Mouse (Mus musculus): Measurements from ENCODE around the gene Eif4enif1. TPM values are rescaled to one million over a fixed set of nuclear protein-coding genes. Genes with fewer than 3 reads are reported as not detected.
"Not testable (repeated sequence)": the region's sequence is repeated elsewhere in the genome, so short reads cannot be mapped to it uniquely, and the experiment has no call there.

Gene Eif4enif1
- polyA plus RNA-seq, 1 experiment from 2014 or later, result 46.8 TPM

DNA sequence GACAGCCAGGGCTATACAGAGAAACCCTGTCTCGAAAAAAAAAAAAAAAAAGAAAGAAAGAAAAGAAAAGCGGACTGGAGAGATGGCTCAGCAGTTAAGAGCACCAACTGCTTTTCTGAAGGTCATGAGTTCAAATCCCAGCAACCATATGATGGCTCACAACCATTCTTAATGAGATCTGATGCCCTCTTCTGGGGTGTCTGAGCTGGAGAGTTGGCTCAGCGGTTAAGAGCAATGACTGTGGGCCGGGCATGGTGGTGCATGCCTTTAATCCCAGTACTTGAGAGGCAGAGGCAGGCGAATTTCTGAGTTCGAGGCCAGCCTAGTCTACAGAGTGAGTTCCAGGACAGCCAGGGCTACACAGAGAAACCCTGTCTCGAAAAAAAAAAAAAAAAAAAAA is 1.6 kb upstream of the Eif4enif1 start:
- WGBS, result 92% methylated on average over 7 of the region's 7 CpGs
- peaks cover 11% of the 10 kb centered on the region for H3K4me1 ChIP-seq
- H3K9me3 ChIP-seq (replicated peaks); H3K9ac ChIP-seq; H3K4me2 ChIP-seq; H3K27ac ChIP-seq; H3K4me3 ChIP-seq; H3K36me3 ChIP-seq (ENCODE audit: poor library complexity, severe bottlenecking); H3K27me3 ChIP-seq; ATAC-seq: not testable (repeated sequence)

DNA sequence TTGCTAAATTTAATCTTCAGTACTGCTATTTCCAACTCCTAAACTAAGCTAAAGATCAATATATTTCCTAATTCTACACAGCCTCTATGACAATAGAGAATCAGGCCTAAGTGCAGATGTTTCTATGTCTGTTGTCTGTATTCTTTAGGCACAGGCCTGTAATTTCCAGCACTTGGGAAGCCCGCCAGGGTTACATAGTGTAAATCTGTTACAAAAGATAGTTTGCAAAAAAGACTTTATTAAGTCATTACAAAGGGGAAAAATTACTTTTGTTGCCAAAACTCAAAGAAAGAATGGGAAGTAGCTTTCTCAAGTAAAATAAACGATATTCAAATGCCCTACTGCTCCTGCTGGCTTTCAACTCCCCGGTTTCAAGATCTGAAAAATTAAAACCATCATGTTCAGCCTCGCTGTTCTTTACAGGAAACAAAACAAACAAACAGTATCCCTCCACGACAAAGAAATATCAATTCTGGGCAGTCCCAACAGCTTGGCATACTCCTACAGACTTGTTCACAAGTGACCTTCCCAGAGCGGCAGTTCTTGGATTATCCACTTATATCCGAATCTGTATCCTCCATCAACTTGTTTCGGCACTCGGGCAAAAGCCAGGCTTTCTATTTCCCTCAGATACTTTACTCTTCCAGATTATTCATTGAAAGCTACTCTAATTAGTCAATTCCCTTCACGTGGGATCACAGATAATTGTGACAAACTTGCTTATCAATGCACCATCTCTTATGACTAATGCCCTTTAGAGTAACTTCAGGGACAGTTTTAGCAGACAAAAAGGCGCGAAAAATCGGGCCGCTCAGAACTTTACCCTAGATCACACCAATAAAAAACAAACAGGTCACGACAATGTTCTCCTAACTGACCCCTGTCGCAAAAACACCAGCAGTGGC is 614 bp upstream of the Eif4enif1 start:
- WGBS, result 6% methylated on average over 16 of the region's 16 CpGs
- H3K27me3 ChIP-seq, result no peaks in the 10 kb centered on the region
- H3K4me2 ChIP-seq, result peak overlapping the region; percentile 40
- H3K27ac ChIP-seq, result no peak overlapping the region
- 0 out of 2 replicates have a peak overlapping the region, but pooled peaks have one; percentile 0 for H3K9ac ChIP-seq
- H3K4me1 ChIP-seq, result peaks cover 11% of the 10 kb centered on the region
- peak overlapping the region; percentile 42 for H3K4me3 ChIP-seq
- ATAC-seq, result no peak
- H3K9me3 ChIP-seq (replicated peaks), result no peaks in the 10 kb centered on the region
- peaks cover 18% of the 10 kb centered on the region for H3K36me3 ChIP-seq (ENCODE audit: poor library complexity, severe bottlenecking)

DNA sequence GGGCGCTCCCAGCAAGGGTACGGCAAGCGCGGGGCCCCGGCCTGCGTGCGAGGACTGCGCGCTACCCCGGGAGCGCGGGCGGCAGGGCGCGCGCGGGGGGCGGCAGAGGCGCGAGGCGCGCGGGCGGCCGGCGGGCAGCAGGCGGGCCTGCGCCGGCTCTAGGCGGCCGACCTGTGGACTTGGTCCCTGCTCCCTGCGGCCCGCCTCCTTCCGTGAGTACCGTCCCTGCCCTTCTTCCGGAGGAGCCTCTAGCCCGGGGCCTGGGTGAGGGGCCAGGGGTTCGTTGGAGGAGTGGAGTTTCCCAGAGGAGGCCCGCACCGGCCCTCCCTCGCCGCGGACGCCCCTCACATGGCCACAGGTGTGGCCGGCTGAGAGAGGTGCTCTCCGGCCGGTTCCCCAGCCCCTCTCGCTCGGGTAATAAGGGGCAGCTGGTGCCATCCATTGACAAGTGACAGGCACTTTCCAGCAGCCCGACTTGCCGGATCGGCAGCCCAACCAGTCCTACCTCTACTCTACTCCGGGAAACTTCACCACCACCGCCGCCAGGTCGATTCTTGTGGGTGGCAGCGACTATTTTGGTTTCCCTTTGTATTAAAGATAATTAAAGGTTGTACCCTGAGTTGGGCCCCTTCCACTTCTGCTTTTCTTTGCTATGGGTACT is 719 bp downstream of the Eif4enif1 start:
- Histone ChIP-seq H3K4me1 (peaks cover 11% of the 10 kb centered on the region), H3K9me3 (replicated peaks) (no peaks in the 10 kb centered on the region), H3K27me3 (no peaks in the 10 kb centered on the region), H3K27ac (peak overlapping the region; percentile 0; the same call in 1 of the 2 replicates), H3K4me3 (peak overlapping the region; percentile 42), H3K9ac (peak overlapping the region; percentile 56), H3K4me2 (peak overlapping the region; percentile 48), H3K36me3 (ENCODE audit: poor library complexity, severe bottlenecking) (peaks cover 24% of the 10 kb centered on the region)
- WGBS, result under 1% methylated on average over 47 of the region's 57 CpGs
- ATAC-seq, result peak; percentile 34; the same call in 1 of the 2 replicates

DNA sequence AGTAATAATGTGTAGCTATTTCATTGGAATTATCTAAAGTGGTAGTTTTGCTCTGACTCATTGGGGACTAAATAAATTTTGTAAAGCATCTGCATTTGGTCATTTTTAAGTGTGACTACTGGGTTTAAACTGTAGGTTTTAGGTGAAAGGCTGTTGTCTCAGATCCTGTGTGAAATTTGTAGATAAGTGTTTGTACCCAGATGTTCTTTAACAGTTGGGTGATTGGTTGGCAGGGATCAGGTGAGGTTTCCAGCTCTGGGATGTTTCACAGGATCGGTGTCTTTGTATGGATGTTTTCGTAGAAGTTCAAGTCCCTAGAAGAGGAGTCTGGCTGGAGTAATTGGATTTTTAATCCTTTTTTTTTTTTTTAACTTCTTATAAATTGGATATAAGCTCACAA is 1.6 kb downstream of the Eif4enif1 start:
- Histone ChIP-seq H3K27ac (no peak overlapping the region), H3K9ac (no peak overlapping the region), H3K36me3 (ENCODE audit: poor library complexity, severe bottlenecking) (peaks cover 32% of the 10 kb centered on the region), H3K27me3 (no peaks in the 10 kb centered on the region), H3K4me2 (peak overlapping the region; percentile 48), H3K9me3 (replicated peaks) (no peaks in the 10 kb centered on the region), H3K4me3 (peak overlapping the region; percentile 42; the same call in 1 of the 2 replicates), H3K4me1 (peaks cover 11% of the 10 kb centered on the region)
- 93% methylated on average over 2 of the region's 2 CpGs for WGBS
- ATAC-seq, result no peak

DNA sequence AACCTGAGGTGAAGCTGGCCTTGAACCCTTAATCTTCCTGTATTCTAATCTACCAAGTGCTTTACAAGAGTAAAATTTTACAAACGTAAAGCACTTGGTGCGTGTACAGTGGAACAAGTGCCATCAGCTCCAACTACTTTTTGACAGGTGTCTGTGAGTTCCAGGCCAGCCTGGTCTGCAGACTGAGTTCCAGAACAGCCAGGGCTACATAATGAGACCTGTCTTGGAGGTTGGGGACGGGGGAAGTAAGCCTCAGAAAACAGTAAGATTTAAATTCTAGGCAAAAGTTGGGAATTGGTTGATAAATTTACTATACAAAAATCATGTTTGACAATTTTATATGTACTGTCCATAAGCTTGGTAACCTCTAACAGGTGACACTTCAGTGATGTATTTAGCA is 3.0 kb downstream of the Eif4enif1 start:
- Histone ChIP-seq H3K9me3 (replicated peaks) (no peaks in the 10 kb centered on the region), H3K27ac (no peak overlapping the region), H3K4me2 (no peak overlapping the region), H3K4me3 (no peak overlapping the region), H3K4me1 (peaks cover 11% of the 10 kb centered on the region), H3K9ac (no peak overlapping the region), H3K27me3 (no peaks in the 10 kb centered on the region), H3K36me3 (ENCODE audit: poor library complexity, severe bottlenecking) (peaks cover 46% of the 10 kb centered on the region)
- no peak for ATAC-seq
- WGBS, result 93% methylated on average over 3 of the region's 3 CpGs

DNA sequence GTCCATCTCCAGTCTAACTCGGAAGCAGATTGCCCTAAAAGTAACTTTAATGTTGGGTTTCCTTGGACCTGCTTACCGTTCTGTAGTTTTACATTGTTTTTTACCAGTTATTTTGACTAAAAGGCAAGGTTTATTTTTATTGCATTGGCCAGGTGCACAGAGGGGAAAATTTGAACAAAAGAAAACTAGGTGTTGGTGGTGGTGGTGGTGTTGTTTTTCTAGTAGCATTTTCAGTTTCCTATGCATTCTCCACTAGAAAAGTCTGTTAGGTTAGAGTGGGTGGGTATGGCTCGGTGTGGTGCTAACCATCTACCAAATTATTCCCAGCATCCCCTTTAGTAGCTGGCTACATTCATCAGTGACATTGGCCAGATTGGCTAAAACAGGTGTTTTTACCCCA is 4.6 kb downstream of the Eif4enif1 start:
- ATAC-seq, result no peak
- no peak overlapping the region for H3K9ac ChIP-seq
- H3K4me1 ChIP-seq, result peaks cover 11% of the 10 kb centered on the region
- peaks cover 59% of the 10 kb centered on the region for H3K36me3 ChIP-seq (ENCODE audit: poor library complexity, severe bottlenecking)
- H3K4me3 ChIP-seq, result no peak overlapping the region
- no peak overlapping the region for H3K4me2 ChIP-seq
- H3K9me3 ChIP-seq (replicated peaks), result no peaks in the 10 kb centered on the region
- 97% methylated on average over 3 of the region's 3 CpGs for WGBS
- no peak overlapping the region for H3K27ac ChIP-seq
- H3K27me3 ChIP-seq, result no peaks in the 10 kb centered on the region

DNA sequence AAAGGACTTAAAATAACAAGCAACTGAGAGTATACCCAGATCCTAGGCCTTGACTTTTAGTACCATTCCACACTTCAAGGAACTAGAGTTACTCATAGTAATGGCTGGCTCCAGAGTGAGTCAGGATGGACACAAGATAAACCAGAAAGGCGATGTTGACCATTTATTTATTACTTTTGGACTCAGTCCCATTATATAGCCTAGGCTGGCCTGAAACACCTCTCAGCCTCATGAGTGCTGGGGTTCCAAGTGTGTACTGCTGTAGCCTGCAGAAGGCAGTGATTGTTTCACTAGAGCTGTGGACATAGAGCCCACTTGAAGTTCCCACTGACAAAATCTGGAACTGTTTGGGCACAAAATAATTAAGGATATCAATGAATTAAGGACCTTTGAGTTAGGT is 10.3 kb downstream of the Eif4enif1 start:
- H3K4me3 ChIP-seq, result no peak overlapping the region
- no peaks in the 10 kb centered on the region for H3K9me3 ChIP-seq (replicated peaks)
- no peak overlapping the region for H3K27ac ChIP-seq
- H3K4me2 ChIP-seq, result no peak overlapping the region
- H3K9ac ChIP-seq, result no peak overlapping the region
- no peak for ATAC-seq
- peaks cover 85% of the 10 kb centered on the region for H3K36me3 ChIP-seq (ENCODE audit: poor library complexity, severe bottlenecking)
- 97% methylated on average over 1 of the region's 1 CpGs for WGBS
- no peaks in the 10 kb centered on the region for H3K4me1 ChIP-seq
- H3K27me3 ChIP-seq, result no peaks in the 10 kb centered on the region

DNA sequence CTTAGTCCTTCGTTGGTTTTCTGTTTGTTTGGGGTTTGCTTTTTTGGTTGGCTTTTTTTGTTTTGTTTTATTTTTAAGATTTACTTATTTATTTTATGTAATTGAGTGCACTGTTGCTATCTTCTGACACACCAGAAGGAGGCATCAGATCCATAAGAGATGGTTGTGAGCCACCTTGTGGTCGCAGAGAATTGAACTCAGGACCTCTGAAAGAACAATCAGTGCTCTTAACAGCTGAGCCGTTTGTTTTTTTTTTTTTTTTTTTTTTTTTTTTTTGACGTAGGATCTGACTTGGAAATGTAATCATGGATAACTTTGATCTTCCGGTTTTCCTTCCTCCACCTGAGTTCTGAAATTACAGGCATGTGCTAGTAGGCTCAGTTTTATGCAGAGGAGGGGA is 20.9 kb downstream of the Eif4enif1 start:
- H3K9me3 ChIP-seq (replicated peaks), result no peaks in the 10 kb centered on the region
- WGBS, result 71% methylated on average over 5 of the region's 5 CpGs
- H3K4me3 ChIP-seq, result no peak overlapping the region
- H3K27ac ChIP-seq, result no peak overlapping the region
- no peak for ATAC-seq
- H3K36me3 ChIP-seq (ENCODE audit: poor library complexity, severe bottlenecking), result peaks cover 85% of the 10 kb centered on the region
- no peak overlapping the region for H3K9ac ChIP-seq
- no peak overlapping the region for H3K4me2 ChIP-seq
- H3K4me1 ChIP-seq, result no peaks in the 10 kb centered on the region
- H3K27me3 ChIP-seq, result no peaks in the 10 kb centered on the region

DNA sequence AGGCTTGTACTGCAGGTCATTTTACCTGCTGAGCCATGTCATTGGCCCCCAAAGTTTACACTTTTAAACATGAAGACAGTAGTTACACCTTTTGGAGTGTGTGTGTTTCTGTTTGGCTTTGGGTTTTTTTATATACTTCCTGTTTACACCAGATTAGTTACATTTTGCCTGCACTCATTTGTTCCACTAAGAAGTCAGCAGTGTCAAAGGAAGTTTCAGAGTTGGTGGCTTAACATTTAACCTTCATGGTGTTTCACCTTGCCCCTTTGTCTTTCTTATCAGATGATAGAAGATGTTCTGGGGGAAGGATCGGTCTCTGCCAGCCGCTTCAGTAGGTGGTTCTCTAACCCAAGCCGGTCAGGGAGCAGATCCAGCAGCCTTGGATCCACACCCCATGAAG is 24.9 kb downstream of the Eif4enif1 start:
- no peak for ATAC-seq
- peaks cover 89% of the 10 kb centered on the region for H3K36me3 ChIP-seq (ENCODE audit: poor library complexity, severe bottlenecking)
- H3K9me3 ChIP-seq (replicated peaks), result no peaks in the 10 kb centered on the region
- H3K9ac ChIP-seq, result no peak overlapping the region
- H3K4me3 ChIP-seq, result no peak overlapping the region
- no peak overlapping the region for H3K27ac ChIP-seq
- H3K27me3 ChIP-seq, result no peaks in the 10 kb centered on the region
- H3K4me2 ChIP-seq, result no peak overlapping the region
- no peaks in the 10 kb centered on the region for H3K4me1 ChIP-seq
- 95% methylated on average over 3 of the region's 3 CpGs for whole genome bisulfite sequencing

DNA sequence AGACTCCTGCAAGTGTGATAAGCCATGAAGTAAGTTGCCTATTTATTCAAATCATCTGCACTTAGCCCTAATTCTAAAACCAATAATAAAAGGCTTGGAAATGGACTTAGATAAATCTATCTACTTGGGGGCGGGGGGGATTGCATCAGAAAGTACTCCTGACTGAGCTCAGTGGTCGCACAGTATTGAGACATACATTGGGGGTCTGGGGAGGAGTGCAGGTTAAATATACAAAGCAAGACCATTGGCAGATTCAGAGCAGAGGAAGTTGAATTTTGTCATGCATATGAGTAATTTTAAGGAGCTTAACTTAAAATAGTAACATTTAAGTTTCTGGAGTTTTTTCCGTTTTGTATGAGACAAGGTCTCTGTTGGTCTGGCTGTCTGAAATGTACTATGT is 30.1 kb downstream of the Eif4enif1 start:
- Histone ChIP-seq H3K36me3 (ENCODE audit: poor library complexity, severe bottlenecking) (peaks cover 86% of the 10 kb centered on the region), H3K9me3 (replicated peaks) (no peaks in the 10 kb centered on the region), H3K4me3 (no peak overlapping the region), H3K27me3 (no peaks in the 10 kb centered on the region), H3K4me2 (no peak overlapping the region), H3K4me1 (no peaks in the 10 kb centered on the region), H3K9ac (no peak overlapping the region), H3K27ac (no peak overlapping the region)
- ATAC-seq, result no peak
- 87% methylated on average over 3 of the region's 3 CpGs for WGBS

DNA sequence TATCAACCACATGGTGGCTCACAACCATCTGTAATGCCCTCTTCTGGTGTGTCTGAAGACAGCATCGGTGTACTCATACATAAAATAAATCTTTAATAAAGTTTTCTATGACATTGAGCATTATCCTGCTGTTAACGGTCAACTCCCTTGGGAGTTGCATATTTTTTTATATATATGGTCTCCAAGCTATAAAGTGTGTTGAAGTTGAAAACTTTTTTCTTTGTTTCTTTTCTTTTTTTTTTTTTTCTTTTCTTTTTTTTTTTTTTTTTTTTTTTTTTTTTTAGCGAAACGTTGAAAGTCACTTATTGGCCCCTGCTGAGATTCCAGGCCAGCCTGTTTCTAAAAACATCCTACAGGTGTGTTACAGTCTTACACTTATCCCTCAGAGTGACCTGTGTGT is 31.5 kb downstream of the Eif4enif1 start:
- no peaks in the 10 kb centered on the region for H3K27me3 ChIP-seq
- H3K36me3 ChIP-seq (ENCODE audit: poor library complexity, severe bottlenecking), result peaks cover 91% of the 10 kb centered on the region
- no peak overlapping the region for H3K4me3 ChIP-seq
- no peak for ATAC-seq
- no peaks in the 10 kb centered on the region for H3K9me3 ChIP-seq (replicated peaks)
- no peak overlapping the region for H3K9ac ChIP-seq
- H3K4me1 ChIP-seq, result no peaks in the 10 kb centered on the region
- H3K27ac ChIP-seq, result no peak overlapping the region
- H3K4me2 ChIP-seq, result no peak overlapping the region
- 94% methylated on average over 4 of the region's 4 CpGs for WGBS

DNA sequence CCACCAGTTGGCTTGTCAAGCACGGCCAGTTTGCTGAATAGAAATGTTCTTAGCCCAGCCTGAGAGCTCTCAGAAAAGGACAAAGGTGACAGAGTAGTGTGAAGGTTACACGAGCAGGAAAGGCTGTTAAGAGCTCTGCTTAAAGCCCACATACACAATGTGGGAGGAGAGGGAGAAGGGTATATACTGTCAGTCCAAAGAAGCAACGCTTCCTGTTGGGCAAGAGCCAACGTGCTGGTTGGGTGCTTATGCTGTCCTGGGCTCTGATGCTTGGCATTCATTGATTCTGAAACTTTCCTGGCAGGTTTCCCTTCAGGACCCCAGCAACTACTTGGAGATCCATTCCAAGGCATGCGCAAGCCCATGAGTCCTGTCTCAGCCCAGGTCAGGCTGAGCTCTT is 33.1 kb downstream of the Eif4enif1 start:
- WGBS, result 85% methylated on average over 5 of the region's 5 CpGs
- Histone ChIP-seq H3K27me3 (no peaks in the 10 kb centered on the region), H3K9me3 (replicated peaks) (no peaks in the 10 kb centered on the region), H3K9ac (no peak overlapping the region), H3K4me2 (no peak overlapping the region), H3K36me3 (ENCODE audit: poor library complexity, severe bottlenecking) (peaks cover 91% of the 10 kb centered on the region), H3K4me1 (no peaks in the 10 kb centered on the region), H3K4me3 (no peak overlapping the region), H3K27ac (no peak overlapping the region)
- ATAC-seq, result no peak
